Mouse (Mus musculus) bone marrow, adult 2 months (tissue): Measurements from ENCODE around the gene Tmem104.

Experiments used
- CTCF ChIP-seq: fragments of 200-500 bp; IDR thresholded peaks from 2 replicates; pipeline ENCODE4 v1.5.1; 2011; ENCODE audit warnings: low read length, control low read depth; ENCODE audit not compliant: control insufficient read depth, insufficient read depth
- POLR2A ChIP-seq: fragments of 200-500 bp; IDR thresholded peaks from 2 replicates; pipeline ENCODE4 v1.6.1; 2011; ENCODE audit warnings: low read depth, mild to moderate bottlenecking, control low read depth, low read length, borderline replicate concordance; ENCODE audit not compliant: control insufficient read depth

DNA sequence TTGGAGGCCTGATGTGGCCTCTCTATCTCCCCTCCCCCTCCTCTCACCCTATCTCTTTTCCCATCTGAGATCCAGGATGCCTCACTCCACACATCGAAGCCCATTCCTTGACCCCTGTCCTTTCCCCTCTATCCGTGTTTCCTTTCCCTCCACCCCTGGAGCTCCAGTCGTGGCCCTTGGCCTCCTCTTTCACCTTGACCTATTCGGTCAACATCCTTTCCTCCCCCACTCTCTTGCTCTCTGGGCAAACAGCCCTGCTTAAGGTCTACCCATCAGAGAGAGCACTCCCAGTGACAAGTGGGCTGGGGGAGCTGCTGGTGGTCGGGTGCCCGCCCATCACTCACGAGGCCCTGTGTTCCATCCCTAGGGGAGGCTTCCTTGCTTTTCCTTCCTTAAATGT is 86.4 kb downstream of the Tmem104 start:
- TF ChIP-seq CTCF (no peak), POLR2A (no peak)
